Mouse (Mus musculus) brain, embryonic 14.5 days (tissue): ENCODE results near the gene Ccnt2. TPM values are rescaled to one million over a fixed set of nuclear protein-coding genes. Genes with fewer than 3 reads are reported as not detected.

Experiments
- DNase-seq: peaks from one replicate; pipeline ENCODE4 v3.0.0-alpha.2; 2011; ENCODE audit warnings: low read depth
- CTCF ChIP-seq: fragments of 200-500 bp; IDR thresholded peaks from 2 replicates; pipeline ENCODE4 v1.5.1; 2012; ENCODE audit warnings: inconsistent platforms, mild to moderate bottlenecking, moderate library complexity, borderline replicate concordance; ENCODE audit not compliant: insufficient read depth, insufficient read length; ENCODE audit errors: extremely low read depth
- POLR2A ChIP-seq: fragments of 200-500 bp; IDR thresholded peaks from 2 replicates; pipeline ENCODE4 v1.6.1; 2012; ENCODE audit warnings: mild to moderate bottlenecking, inconsistent platforms, borderline replicate concordance; ENCODE audit not compliant: poor library complexity, insufficient read depth, insufficient read length, severe bottlenecking; ENCODE audit errors: extremely low read depth
- polyA plus RNA-seq: library from polyadenylated mRNA; depleted of rRNA; stranded (reverse); fragments of >200 nt; gene quantifications from 2 replicates; pipeline ENCODE4 v1.2.3, GENCODE M21; 2012

Gene Ccnt2
- polyA plus RNA-seq, 1 experiment, result 68.7 TPM

DNA sequence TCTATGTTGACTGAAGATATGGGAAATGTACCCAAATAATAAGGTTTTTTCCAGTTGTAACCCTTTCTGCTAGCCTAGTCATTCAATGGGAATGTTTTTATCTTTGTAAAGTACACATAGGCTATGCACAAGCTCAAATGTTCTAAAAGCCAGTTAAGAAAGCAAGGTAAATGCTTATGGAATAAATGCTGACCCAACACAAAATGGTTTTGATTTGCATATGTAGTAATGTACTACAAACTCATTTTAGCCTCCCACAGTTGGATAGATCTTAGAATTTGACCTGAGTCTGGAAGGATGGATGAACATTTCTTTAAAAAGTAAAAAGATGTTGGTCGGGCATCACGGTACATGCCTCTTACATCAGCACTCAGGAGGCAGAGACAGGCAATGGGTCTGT is 7.2 kb upstream of the Ccnt2 start:
- no peak for DNase-seq
- TF ChIP-seq CTCF (no peak), POLR2A (no peak)

DNA sequence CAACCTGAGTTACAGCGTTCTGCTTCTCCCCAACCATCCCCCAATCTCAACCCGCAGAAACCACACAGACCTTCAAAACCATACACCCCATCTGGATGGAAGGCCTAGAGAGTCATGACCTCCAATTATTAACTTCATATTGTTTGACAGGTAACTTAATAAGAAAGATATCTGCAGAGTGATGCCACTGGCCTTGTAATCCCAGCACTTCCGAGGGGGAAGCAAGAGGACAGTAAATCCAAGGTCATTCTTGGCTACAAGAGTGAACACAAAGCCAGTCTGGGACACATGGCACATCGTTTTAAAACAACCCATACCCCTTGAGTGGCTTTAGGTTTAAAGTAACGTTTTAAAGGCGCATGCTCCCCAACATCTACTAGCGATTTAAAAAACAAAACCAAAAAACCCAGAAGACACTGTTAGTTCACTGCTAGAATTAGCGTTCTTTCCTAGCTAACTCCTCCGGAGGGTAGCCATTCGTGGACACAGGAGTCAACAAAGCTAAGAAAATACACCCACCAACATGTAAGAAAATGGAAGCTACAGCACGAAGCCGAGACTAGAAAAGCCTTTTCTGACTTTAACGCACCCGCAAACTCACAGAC is 664 bp upstream of the Ccnt2 start:
- TF ChIP-seq CTCF (no peak), POLR2A (no peak)
- DNase-seq, result no peak

DNA sequence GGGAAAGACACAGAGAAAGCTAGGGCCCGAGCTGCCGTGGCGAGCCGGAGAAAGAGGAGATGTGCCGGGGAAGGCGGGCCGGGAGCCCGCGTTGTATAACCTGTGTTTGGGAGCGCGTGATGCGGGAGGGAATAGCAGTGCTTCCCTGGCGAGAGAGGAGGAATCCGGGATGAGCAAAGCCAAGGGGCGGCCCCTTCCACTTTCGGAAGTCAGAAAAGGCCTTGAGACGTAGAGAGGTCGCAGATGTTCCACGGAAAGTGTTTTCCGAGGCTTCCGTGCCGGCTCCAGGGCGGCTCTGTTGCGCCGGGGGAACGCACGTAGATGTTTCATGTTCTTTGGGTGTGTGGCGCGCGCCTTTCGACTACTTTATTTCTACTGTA is 527 bp downstream of the Ccnt2 start:
- no peak for DNase-seq
- TF ChIP-seq POLR2A, result no peak
- TF ChIP-seq CTCF, result no peak

DNA sequence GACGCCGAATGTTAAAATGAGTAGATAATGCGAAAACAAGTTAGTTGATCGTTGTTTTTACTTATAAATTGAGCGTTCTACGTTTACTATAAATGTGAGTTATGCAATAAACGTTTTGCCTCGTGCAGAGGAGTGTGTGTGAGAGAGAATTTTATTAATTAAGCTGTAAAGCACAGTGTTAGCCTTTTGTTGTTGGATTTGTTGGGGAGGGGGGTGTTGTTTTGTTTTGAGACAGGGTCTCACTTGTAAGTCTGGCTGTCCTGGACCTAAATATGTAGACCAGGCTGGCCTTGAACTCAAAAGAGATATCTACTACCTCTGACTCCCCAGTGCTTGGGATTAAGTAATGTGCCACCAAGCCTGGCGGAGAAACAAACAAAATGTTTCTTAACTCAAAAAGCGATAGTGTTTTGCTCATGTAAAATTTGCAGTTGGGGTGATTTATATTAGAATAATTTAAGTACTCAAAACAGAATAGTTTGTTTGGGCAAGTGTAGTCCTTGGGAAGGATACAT is 1.3 kb downstream of the Ccnt2 start:
- no peak for DNase-seq
- TF ChIP-seq POLR2A (no peak), CTCF (no peak)

DNA sequence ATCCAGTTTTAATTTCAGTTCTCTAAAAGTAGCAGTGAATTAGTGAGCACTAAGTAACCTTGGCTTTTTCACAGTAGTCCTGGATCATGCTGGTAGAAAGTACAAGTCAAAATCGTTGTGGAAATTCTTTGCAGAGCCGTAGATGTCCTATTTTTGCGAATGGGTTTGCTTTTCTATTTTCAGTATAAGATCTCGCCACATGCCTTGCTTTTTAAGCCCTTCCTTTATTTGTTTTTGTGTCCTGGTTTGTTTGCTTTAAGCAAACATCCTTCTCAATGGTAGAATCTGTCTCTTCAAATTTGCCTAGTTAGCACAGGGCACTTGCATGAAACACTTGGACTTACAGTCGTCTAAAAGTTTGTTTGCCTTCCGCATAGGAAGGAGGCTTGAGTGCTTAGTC is 2.3 kb downstream of the Ccnt2 start:
- TF ChIP-seq CTCF (no peak), POLR2A (no peak)
- DNase-seq, result no peak

DNA sequence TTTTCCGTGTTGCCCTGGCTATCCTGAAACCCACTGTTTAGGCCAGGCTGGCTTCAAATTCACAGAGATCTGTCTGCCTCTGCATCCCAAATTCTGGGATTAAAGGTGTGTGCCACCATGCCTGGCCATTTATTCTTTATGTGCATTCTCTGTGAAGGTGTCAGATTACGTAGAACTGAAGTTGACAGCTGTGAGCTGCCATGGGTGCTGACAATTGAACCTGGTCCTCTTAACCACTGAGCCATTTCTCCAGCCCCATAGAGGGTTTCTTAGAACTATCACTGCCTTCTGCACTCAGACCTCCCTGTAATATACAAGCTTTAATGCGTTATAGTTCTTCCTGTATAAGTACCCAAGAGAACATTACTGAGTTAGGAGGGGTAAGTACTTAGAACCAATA is 4.6 kb downstream of the Ccnt2 start:
- TF ChIP-seq POLR2A, result no peak
- no peak for TF ChIP-seq CTCF
- DNase-seq, result no peak

DNA sequence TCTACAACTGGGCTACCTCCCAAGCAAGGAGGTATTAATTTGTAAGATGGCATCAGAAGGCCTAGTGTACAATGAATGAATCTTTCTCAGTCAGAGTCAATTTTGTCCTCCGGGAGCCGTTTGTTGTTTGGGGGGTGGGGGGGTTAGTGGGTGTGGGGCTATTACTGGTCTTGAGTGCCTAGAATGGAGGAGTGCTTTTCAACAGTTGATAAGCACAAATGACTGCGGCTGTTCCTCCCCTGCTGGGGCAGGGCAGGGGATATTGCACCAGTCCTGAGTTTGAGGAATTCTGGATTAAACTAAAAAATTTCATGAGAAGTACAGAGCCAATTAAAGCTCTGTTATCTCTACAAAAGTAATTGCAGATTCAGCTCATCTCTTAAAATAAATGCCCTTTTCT is 6.2 kb downstream of the Ccnt2 start:
- DNase-seq, result no peak
- no peak for TF ChIP-seq POLR2A
- no peak for TF ChIP-seq CTCF

DNA sequence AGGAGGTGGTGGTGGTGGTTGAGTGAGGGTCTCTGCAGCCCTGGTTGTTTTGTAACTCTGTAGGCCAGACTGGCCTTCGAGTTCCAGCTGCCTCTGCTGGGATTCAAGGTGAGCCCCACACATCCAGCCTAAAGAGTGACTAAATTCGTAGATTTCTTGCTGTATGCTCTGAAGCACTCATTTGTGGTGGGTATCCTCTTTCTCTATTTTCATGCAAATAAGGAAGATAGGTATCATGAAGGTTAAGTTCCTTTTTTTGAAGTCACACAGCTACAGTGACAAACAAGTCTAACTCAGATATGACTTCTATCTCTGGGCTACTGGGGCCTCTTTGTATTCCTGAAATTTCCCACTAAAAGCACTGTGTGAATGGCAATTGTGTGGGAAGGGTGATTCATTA is 6.9 kb downstream of the Ccnt2 start:
- TF ChIP-seq POLR2A, result no peak
- no peak for TF ChIP-seq CTCF
- no peak for DNase-seq

DNA sequence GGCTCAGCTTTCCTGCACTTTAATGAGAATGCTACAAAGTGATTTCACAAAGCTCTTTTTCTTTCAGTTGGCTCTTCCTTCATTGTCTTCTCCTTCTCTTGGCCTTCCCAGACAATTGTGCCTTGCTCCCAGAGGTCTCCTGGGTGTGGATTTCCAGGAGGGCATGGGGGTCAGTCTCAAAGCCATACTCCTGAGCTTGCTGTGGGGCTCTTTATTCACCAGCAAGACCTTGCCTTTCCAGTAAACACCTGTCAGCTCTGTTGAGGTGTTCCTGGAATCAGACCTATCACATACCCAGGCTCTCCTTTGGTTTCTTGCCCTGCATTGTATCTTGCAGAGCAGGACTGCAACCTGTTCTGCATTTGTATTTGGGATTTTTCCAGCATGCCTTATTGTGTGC is 9.9 kb downstream of the Ccnt2 start:
- no peak for DNase-seq
- TF ChIP-seq CTCF (no peak), POLR2A (no peak)

DNA sequence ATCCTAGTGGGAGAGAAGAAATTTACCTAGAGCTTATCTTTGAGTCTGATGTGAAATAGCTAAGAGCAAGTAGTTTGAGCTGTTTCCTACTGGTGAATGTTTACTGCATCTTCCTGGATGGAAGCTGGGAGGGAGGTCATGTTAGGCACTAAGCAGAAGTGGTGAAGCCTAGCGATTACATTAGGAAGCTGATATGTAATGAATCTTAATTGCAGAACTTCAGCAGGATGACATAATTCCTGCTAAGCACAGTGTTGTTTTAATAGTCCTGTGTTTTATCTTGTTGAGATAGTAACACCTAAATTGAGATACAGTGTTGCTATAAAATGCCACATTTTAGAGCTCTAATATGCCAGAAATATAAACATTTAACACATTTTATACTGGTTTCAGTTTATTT is 11.9 kb downstream of the Ccnt2 start:
- TF ChIP-seq CTCF (no peak), POLR2A (no peak)
- no peak for DNase-seq

DNA sequence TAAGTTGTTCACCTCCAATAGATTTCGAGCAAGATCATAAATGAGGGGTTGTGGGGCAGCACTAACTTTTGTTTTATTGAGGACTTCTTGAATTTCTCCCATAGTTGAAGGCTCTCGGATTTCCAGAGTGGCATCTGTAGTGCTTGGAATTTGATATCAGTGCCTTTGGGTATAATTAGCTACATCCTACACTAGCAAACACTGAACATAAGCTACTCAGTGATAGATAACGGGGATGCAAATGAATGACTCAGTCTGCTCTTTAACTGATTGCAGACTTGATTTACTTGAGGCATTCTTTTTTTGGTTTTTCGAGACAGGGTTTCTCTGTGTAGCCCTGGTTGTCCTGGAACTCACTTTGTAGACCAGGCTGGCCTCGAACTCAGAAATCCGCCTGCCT is 15.0 kb downstream of the Ccnt2 start:
- no peak for TF ChIP-seq CTCF
- no peak for TF ChIP-seq POLR2A
- DNase-seq, result no peak

DNA sequence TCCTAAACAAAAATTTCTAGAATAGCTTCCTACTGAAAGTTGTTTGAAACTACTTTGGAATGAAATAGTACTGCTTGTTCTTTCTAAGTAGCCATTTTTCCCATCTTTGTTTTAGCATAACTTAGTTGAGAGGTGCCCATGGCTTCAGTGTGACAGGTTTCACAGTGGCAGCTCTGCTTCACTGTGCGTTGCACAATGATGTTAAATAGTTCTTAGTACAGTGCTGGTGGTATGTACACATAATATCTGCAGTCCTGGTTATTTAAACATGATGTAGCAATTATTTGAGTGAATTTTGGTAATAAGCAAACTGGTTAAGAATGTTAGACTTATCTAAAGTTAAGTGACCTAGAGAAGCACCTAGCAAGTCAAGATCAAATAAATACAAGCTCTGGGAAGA is 19.5 kb downstream of the Ccnt2 start:
- no peak for DNase-seq

DNA sequence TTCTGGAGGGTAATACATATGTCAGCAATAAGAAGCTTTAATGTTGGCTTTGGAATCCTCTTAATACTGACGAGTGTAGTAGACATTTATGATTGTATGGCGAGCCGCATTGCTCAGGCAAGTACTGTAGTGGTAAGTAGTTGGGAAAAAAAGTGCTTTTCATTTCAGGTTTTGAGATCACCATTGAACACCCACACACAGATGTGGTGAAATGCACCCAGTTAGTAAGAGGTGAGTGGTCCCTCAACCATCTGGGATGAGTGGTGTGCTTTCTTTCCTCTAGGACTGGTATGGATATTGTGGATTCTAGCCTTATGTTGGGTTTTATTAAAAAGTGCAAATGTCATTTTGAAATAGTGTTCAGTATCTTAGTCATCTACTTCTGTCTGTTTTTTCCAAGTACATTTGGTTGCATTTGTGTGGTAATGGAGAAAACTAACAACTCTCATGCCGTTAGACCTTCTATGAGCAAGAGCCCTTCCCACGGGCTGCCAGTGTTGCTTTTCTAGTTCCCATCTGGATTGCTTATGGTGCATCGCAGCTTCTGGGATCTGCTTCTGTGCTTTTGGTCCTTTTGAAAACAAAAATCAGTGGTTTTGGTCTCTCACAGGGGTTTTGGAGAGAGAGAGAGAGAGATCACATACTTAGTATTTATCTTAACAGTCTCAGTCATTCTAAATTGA is 21.3 kb downstream of the Ccnt2 start:
- TF ChIP-seq CTCF (no peak), POLR2A (no peak)
- no peak for DNase-seq

More for the DNA sequence above, 19.5 kb downstream of the Ccnt2 start:
- TF ChIP-seq CTCF, result no peak
- no peak for TF ChIP-seq POLR2A
